Comparison of ENCODE assay signal across 7 mouse cellular contexts in the genomic region with DNA sequence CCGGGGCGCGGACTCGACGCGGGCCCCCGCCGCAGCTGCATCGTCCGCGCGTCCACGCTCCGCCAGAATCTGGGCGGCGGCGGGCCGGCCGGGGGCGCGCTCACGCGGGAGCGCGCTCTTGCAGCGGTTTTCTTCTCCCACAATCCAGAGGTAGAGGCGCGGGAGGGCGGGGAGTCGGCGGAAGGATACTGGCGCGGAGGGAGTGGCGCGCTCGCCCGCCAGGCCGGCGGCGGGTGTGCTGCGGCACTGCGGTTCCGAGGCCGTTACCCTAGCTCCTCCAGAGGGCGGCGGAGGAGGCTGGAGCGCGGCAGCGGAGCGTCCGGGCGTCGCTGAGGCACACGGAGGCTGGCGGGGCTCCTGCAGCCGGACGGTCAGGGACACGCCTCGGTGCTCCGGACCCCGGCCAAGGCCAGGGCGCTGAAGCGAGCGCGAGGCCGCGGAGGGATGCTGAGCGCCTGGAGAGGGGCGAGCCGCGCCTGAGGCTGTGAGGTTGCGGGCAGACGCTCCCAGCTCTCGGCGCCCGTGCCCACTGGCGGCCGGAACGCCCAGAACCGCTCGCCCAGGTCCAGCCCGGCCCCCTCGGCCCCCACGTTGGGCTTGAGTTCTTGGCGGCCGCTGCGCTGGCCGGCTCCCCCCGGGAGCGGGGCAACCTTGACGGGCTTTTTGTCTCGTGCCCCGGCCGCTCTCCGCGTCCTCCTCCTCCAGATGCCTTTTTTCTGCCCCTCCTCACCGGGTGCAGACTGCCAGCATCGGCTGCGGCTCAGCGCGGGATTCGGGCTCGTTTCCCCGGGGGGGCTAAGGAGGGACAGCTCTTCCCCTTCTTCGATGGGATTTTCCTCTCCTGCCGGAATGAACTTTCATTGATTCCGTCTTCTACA. TPM values are rescaled to one million over a fixed set of nuclear protein-coding genes. Genes with fewer than 3 reads are reported as not detected.
DNase-seq lines count a peak whose midpoint lies in the region; ATAC-seq lines count a peak whose summit lies in the region.

A gene (plus strand): TSS at position 263 of the 878 bp plus-strand sequence.

- peak within 1 kb of the TSS; percentile 89 for H3K4me3 ChIP-seq in embryonic facial prominence, embryonic 12.5 days
- peak within 1 kb of the TSS; percentile 88 for H3K4me3 ChIP-seq in limb, embryonic 11.5 days (ENCODE audit: low read depth, low read length)
- peak within 1 kb of the TSS; percentile 96 for H3K4me3 ChIP-seq in midbrain, embryonic 14.5 days (replicated peaks; ENCODE audit: low read depth, low read length)

- under 1% methylated on average over 101 of the region's 107 CpGs for WGBS in embryonic facial prominence, embryonic 12.5 days
- under 1% methylated on average over 93 of the region's 107 CpGs for WGBS in limb, embryonic 11.5 days
- under 1% methylated on average over 92 of the region's 107 CpGs for WGBS in midbrain, embryonic 14.5 days

- peak within 1 kb of the TSS; percentile 95 for H3K9ac ChIP-seq in embryonic facial prominence, embryonic 12.5 days
- peak within 1 kb of the TSS; percentile 96 for H3K9ac ChIP-seq in limb, embryonic 11.5 days (ENCODE audit: low read length)
- H3K9ac ChIP-seq in midbrain, embryonic 14.5 days (replicated peaks; ENCODE audit: low read length) = peak within 1 kb of the TSS; percentile 97

- H3K36me3 ChIP-seq in embryonic facial prominence, embryonic 12.5 days = peaks cover 6% of the 10 kb centered on the region
- H3K36me3 ChIP-seq in limb, embryonic 11.5 days (ENCODE audit: control insufficient read depth, insufficient read depth, low read length) = no peaks in the 10 kb centered on the region
- no peaks in the 10 kb centered on the region for H3K36me3 ChIP-seq in midbrain, embryonic 14.5 days (ENCODE audit: control insufficient read depth, insufficient read depth, low read length)

- H3K4me2 ChIP-seq in embryonic facial prominence, embryonic 12.5 days (replicated peaks) = peak within 1 kb of the TSS; percentile 60
- peak within 1 kb of the TSS; percentile 50 for H3K4me2 ChIP-seq in limb, embryonic 11.5 days (ENCODE audit: low read depth, severe bottlenecking)
- H3K4me2 ChIP-seq in midbrain, embryonic 14.5 days (ENCODE audit: low read length) = peak within 1 kb of the TSS; percentile 61

- ATAC-seq in embryonic facial prominence, embryonic 12.5 days (ENCODE audit: insufficient number of reproducible peaks, insufficient read depth, low FRiP score, low TSS enrichment) = peak; percentile 96
- ATAC-seq in limb, embryonic 11.5 days (ENCODE audit: insufficient number of reproducible peaks, low FRiP score, low TSS enrichment, low read depth) = peak; percentile 95
- peak; percentile 94 for ATAC-seq in midbrain, embryonic 14.5 days (ENCODE audit: low FRiP score, low TSS enrichment)

- no peaks in the 10 kb centered on the region for H3K27me3 ChIP-seq in embryonic facial prominence, embryonic 12.5 days
- no peaks in the 10 kb centered on the region for H3K27me3 ChIP-seq in limb, embryonic 11.5 days (ENCODE audit: control insufficient read depth, insufficient read depth, low read length)
- no peaks in the 10 kb centered on the region for H3K27me3 ChIP-seq in midbrain, embryonic 14.5 days (ENCODE audit: control insufficient read depth, insufficient read depth, low read length)

- H3K9me3 ChIP-seq in embryonic facial prominence, embryonic 12.5 days = no peaks in the 10 kb centered on the region
- H3K9me3 ChIP-seq in limb, embryonic 11.5 days (ENCODE audit: control insufficient read depth, low read length) = no peaks in the 10 kb centered on the region
- no peaks in the 10 kb centered on the region for H3K9me3 ChIP-seq in midbrain, embryonic 14.5 days (ENCODE audit: control insufficient read depth, low read length)

- peak; percentile 97 for DNase-seq in adrenal gland, postnatal 25 days
- DNase-seq in heart, adult 11 months = peak; percentile 100
- peak; percentile 96 for DNase-seq in kidney, adult 18-20 months
- peak; percentile 99 for DNase-seq in limb, embryonic 11.5 days (ENCODE audit: low spot score)
- DNase-seq in midbrain, embryonic 14.5 days = peak; percentile 98
- peak; percentile 81 to 87 for DNase-seq in spleen, adult 18-20 months

- H3K4me1 ChIP-seq in embryonic facial prominence, embryonic 12.5 days = peaks cover 5% of the 10 kb centered on the region
- 0 out of 2 replicates have a peak, but pooled peaks cover 5% of the 10 kb centered on the region for H3K4me1 ChIP-seq in limb, embryonic 11.5 days (ENCODE audit: control insufficient read depth, insufficient read depth, low read length)
- H3K4me1 ChIP-seq in midbrain, embryonic 14.5 days (ENCODE audit: control insufficient read depth, insufficient read depth, low read length) = peaks cover 17% of the 10 kb centered on the region

- H3K27ac ChIP-seq in embryonic facial prominence, embryonic 12.5 days = peak within 1 kb of the TSS; percentile 98
- peak within 1 kb of the TSS; percentile 91 for H3K27ac ChIP-seq in limb, embryonic 11.5 days (replicated peaks; ENCODE audit: low read depth, low read length)
- H3K27ac ChIP-seq in midbrain, embryonic 14.5 days (replicated peaks; ENCODE audit: low read depth, low read length) = peak within 1 kb of the TSS; percentile 99

RNA-seq across cellular contexts. Expression of the gene that starts here (rescaled TPM):
- 20.1 and 23.1 TPM in 2 replicates for total RNA-seq in adrenal gland, postnatal 25 days (2021)
- 63.2 and 64.8 TPM in 2 replicates for polyA plus RNA-seq in embryonic facial prominence, embryonic 12.5 days (2016; fragmentation: Nextera tagmentation; extraction: Ambion mirVana)
- polyA plus RNA-seq in limb, embryonic 11.5 days (2014; fragmentation: Nextera tagmentation; extraction: Ambion mirVana) = 35.2 and 45.6 TPM in 2 replicates
- 72.2 and 73.3 TPM in 2 replicates for polyA plus RNA-seq in midbrain, embryonic 14.5 days (2014; fragmentation: Nextera tagmentation; extraction: Ambion mirVana)

Comparison
In these comparisons a context has a peak if more than half of its experiments do, and no peak if none do; other contexts are left out.
1. Peak in every context shown above with its lines: DNase-seq, ATAC-seq, H3K4me3 ChIP-seq and H3K27ac ChIP-seq.